Mouse (Mus musculus) hindbrain, postnatal 0 days (tissue): ENCODE data around the gene Asrgl1. TPM values are rescaled to one million over a fixed set of nuclear protein-coding genes. Genes with fewer than 3 reads are reported as not detected.
"Not testable (repeated sequence)": the region's sequence is repeated elsewhere in the genome, so short reads cannot be mapped to it uniquely, and the experiment has no call there.

Source experiments
- ATAC-seq: fragments of 200-750 bp; cut with Nextera tagmentation; 2 replicates; pipeline ENCODE4 v1.8.0; 2017; ENCODE audit warnings: mild to moderate bottlenecking, moderate TSS enrichment, moderate library complexity
- DNase-seq: peaks from one replicate; pipeline ENCODE4 v3.0.0-alpha.2; 2015; ENCODE audit warnings: low spot score
- H3K27ac ChIP-seq: fragments of 300-500 bp; sonication (generic); 2 replicates; pipeline ENCODE4 v1.5.1; 2014; ENCODE audit warnings: mild to moderate bottlenecking
- H3K27me3 ChIP-seq: fragments of 300-500 bp; sonication (generic); 2 replicates; pipeline ENCODE4 v1.6.1; 2014; ENCODE audit warnings: low read length, mixed read lengths; ENCODE audit not compliant: insufficient read depth
- H3K36me3 ChIP-seq: fragments of 300-500 bp; sonication (generic); 2 replicates; pipeline ENCODE4 v1.6.1; 2014; ENCODE audit warnings: low read length, mixed read lengths; ENCODE audit not compliant: insufficient read depth
- H3K4me1 ChIP-seq: fragments of 300-500 bp; sonication (generic); 2 replicates; pipeline ENCODE4 v1.6.1; 2014; ENCODE audit warnings: antibody characterized with exemption, low read length, mixed read lengths; ENCODE audit not compliant: insufficient read depth
- H3K4me2 ChIP-seq: fragments of 300-500 bp; sonication (generic); 2 replicates; pipeline ENCODE4 v1.6.1; 2014; ENCODE audit warnings: low read depth, mild to moderate bottlenecking, low read length, moderate library complexity, mixed read lengths
- H3K4me3 ChIP-seq: fragments of 300-500 bp; sonication (generic); 2 replicates; pipeline ENCODE4 v1.5.1; 2014; ENCODE audit warnings: low read length
- H3K9ac ChIP-seq: fragments of 300-500 bp; sonication (generic); replicated peaks from 2 replicates; pipeline ENCODE4 v1.6.1; 2014; ENCODE audit warnings: mild to moderate bottlenecking, low read length, moderate library complexity, mixed read lengths
- H3K9me3 ChIP-seq: fragments of 300-500 bp; sonication (generic); 2 replicates; pipeline ENCODE4 v1.6.1; 2016; ENCODE audit warnings: low read length, mixed read lengths
- CTCF ChIP-seq: IDR thresholded peaks from 2 replicates; pipeline ENCODE4 v1.5.1; 2016; ENCODE audit warnings: antibody characterized with exemption, control low read depth, low read depth
- WGBS: fragments of 180-500 bp; shearing (Covaris S2); extraction: QIAGEN DNeasy Blood & Tissue Kit; methylation state at CpG from one replicate; pipeline ENCODE4 v1.1.7; 2014; 5-methylcytosine and 5-hydroxymethylcytosine counted together
- polyA plus RNA-seq: library from polyadenylated mRNA; unstranded; fragments of >200 nt; fragmentation: Nextera tagmentation; extraction: Ambion mirVana; gene quantifications from 2 replicates; pipeline ENCODE4 v1.2.1, GENCODE M21; 2015
- total RNA-seq: library from RNA; depleted of rRNA; stranded (reverse); fragments of >200 nt; gene quantifications from 2 replicates; pipeline ENCODE4 v1.2.3, GENCODE M21; 2014

Gene Asrgl1
- total and polyA plus RNA-seq, 2 experiments from 2014 or later: 30.8 to 50.0 TPM

- Histone ChIP-seq H3K4me1 (no peaks in the 10 kb centered on the region), H3K36me3 (no peaks in the 10 kb centered on the region), H3K4me2 (peak overlapping the region; percentile 100), H3K27ac (peak overlapping the region; percentile 73), H3K4me3 (peak overlapping the region; percentile 54), H3K27me3 (no peaks in the 10 kb centered on the region), H3K9ac (peak overlapping the region; percentile 61), H3K9me3 (no peaks in the 10 kb centered on the region)
- TF ChIP-seq CTCF: no peak
- ATAC-seq (peak; percentile 80), DNase-seq (peak; percentile 52)
- WGBS: under 1% methylated on average over 33 of the region's 37 CpGs
Observed at GRCm38 (mm10) chr19:9134746-9135511, 507 bp downstream of the Asrgl1 start.

GRCm38 (mm10) chr19:9129996-9130395 is 5.4 kb downstream of the Asrgl1 start:
- Histone ChIP-seq H3K4me2 (no peak overlapping the region), H3K36me3 (no peaks in the 10 kb centered on the region), H3K4me3 (no peak overlapping the region), H3K4me1 (no peaks in the 10 kb centered on the region), H3K9me3 (no peaks in the 10 kb centered on the region), H3K27ac (no peak overlapping the region), H3K27me3 (no peaks in the 10 kb centered on the region), H3K9ac (no peak overlapping the region)
- ATAC-seq: no peak
- 79% methylated on average over 1 of the region's 1 CpGs for WGBS
- no peak for DNase-seq
- TF ChIP-seq CTCF: no peak

GRCm38 (mm10) chr19:9128499-9129194 is 6.8 kb downstream of the Asrgl1 start:
- no peaks in the 10 kb centered on the region for H3K36me3 ChIP-seq
- no peaks in the 10 kb centered on the region for H3K9me3 ChIP-seq
- no peaks in the 10 kb centered on the region for H3K4me1 ChIP-seq
- no peak overlapping the region for H3K27ac ChIP-seq
- H3K4me3 ChIP-seq: no peak overlapping the region
- no peak for TF ChIP-seq CTCF
- no peak overlapping the region for H3K9ac ChIP-seq
- H3K4me2 ChIP-seq: no peak overlapping the region
- DNase-seq: no peak
- no peaks in the 10 kb centered on the region for H3K27me3 ChIP-seq
- WGBS: 82% methylated on average over 4 of the region's 4 CpGs
- ATAC-seq: no peak

- H3K9ac ChIP-seq, H3K9me3 ChIP-seq, H3K4me1 ChIP-seq, H3K4me2 ChIP-seq, H3K27ac ChIP-seq, ATAC-seq, H3K4me3 ChIP-seq, H3K36me3 ChIP-seq, DNase-seq, H3K27me3 ChIP-seq: not testable (repeated sequence)
- 92% methylated on average over 2 of the region's 2 CpGs for WGBS
Observed at GRCm38 (mm10) chr19:9123986-9124385, 11.4 kb downstream of the Asrgl1 start.

- no peaks in the 10 kb centered on the region for H3K4me1 ChIP-seq
- no peak overlapping the region for H3K4me3 ChIP-seq
- H3K4me2 ChIP-seq: no peak overlapping the region
- no peaks in the 10 kb centered on the region for H3K9me3 ChIP-seq
- no peaks in the 10 kb centered on the region for H3K27me3 ChIP-seq
- WGBS: 100% methylated on average over 1 of the region's 1 CpGs
- no peak for ATAC-seq
- no peak for TF ChIP-seq CTCF
- no peak for DNase-seq
- no peaks in the 10 kb centered on the region for H3K36me3 ChIP-seq
- H3K9ac ChIP-seq: no peak overlapping the region
- no peak overlapping the region for H3K27ac ChIP-seq
Observed at GRCm38 (mm10) chr19:9122390-9122789, 13.0 kb downstream of the Asrgl1 start.

- no peak for DNase-seq
- H3K4me3 ChIP-seq: no peak overlapping the region
- no peaks in the 10 kb centered on the region for H3K4me1 ChIP-seq
- ATAC-seq: no peak
- H3K9me3 ChIP-seq: no peaks in the 10 kb centered on the region
- H3K4me2 ChIP-seq: no peak overlapping the region
- H3K9ac ChIP-seq: no peak overlapping the region
- no peak overlapping the region for H3K27ac ChIP-seq
- WGBS: 91% methylated on average over 3 of the region's 3 CpGs
- no peaks in the 10 kb centered on the region for H3K27me3 ChIP-seq
- peaks cover 12% of the 10 kb centered on the region; the same call in 1 of the 2 replicates for H3K36me3 ChIP-seq
- TF ChIP-seq CTCF: no peak
Observed at GRCm38 (mm10) chr19:9119655-9120425, 15.6 kb downstream of the Asrgl1 start.
